Mouse (Mus musculus) small intestine, adult 2 months (tissue): ENCODE data around the gene Krt82. TPM values are rescaled to one million over a fixed set of nuclear protein-coding genes. Genes with fewer than 3 reads are reported as not detected.

Experiments
- H3K27ac ChIP-seq: fragments of 200-500 bp; 2 replicates; pipeline ENCODE4 v1.5.1; 2012; ENCODE audit warnings: low read depth, low read length, control low read depth, inconsistent platforms; ENCODE audit not compliant: insufficient read depth
- H3K27me3 ChIP-seq: fragments of 200-500 bp; 2 replicates; pipeline ENCODE4 v1.6.1; 2012; ENCODE audit warnings: mild to moderate bottlenecking, moderate library complexity, low read length, inconsistent platforms; ENCODE audit not compliant: control insufficient read depth, insufficient read depth
- H3K36me3 ChIP-seq: fragments of 200-500 bp; 2 replicates; pipeline ENCODE4 v1.6.1; 2012; ENCODE audit warnings: mild to moderate bottlenecking, low read length, control low read depth, inconsistent platforms; ENCODE audit not compliant: control insufficient read depth, insufficient read depth
- H3K4me1 ChIP-seq: fragments of 200-500 bp; 2 replicates; pipeline ENCODE4 v1.6.1; 2012; ENCODE audit warnings: low read length, inconsistent platforms, mixed read lengths; ENCODE audit not compliant: control insufficient read depth, insufficient read depth, insufficient read length
- H3K4me3 ChIP-seq: fragments of 200-500 bp; 2 replicates; pipeline ENCODE4 v1.5.1; 2012; ENCODE audit warnings: low read depth, mild to moderate bottlenecking, control low read depth, inconsistent platforms, low read length, moderate library complexity
- CTCF ChIP-seq: fragments of 200-500 bp; IDR thresholded peaks from 2 replicates; pipeline ENCODE4 v1.5.1; 2012; ENCODE audit warnings: low read depth, mild to moderate bottlenecking, control low read depth, inconsistent platforms, low read length, moderate library complexity, mixed read lengths; ENCODE audit not compliant: insufficient replicate concordance, insufficient read length; ENCODE audit errors: extremely low read depth
- POLR2A ChIP-seq: fragments of 200-500 bp; IDR thresholded peaks from 2 replicates; pipeline ENCODE4 v1.6.1; 2012; ENCODE audit warnings: low read depth, mild to moderate bottlenecking, control low read depth, inconsistent platforms, low read length, moderate library complexity
- WGBS: fragments of 180-500 bp; shearing (Covaris S2); methylation state at CpG from one replicate; pipeline ENCODE4 v1.1.7; 2018; 5-methylcytosine and 5-hydroxymethylcytosine counted together
- polyA plus RNA-seq: library from polyadenylated mRNA; depleted of rRNA; stranded (reverse); fragments of >200 nt; gene quantifications from 2 replicates; pipeline ENCODE4 v1.2.3, GENCODE M21; 2012

Krt82 gene
- polyA plus RNA-seq, 1 experiment: not detected

DNA sequence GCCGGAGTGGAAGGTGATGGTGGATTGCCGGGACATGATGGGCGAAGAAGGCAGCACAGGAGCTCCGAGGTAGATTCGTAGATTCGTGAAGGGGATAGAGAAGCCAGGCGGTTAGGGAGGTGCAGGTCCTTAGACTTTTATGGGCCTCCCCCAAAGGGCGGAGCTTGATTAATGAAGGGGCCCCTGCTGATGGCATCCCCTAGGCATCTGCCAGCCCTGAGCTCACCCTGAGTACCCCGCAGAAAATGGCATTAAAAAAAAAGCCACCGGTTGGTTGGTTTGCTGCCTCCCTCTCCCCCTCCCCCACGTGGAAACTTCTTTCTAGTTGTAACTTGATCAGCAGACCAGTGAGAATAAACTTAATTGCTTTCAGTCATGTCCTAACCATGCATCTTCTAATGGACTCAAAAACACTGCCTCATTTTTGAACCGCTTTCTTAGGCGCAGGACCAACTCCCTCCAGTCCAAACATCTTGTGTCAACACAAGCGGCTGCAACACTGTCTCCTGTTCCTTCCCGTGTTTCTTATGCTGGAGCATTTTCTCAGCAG is 23.4 kb upstream of the Krt82 start, which contains the start of gene Krt75:
Gene Krt75, minus strand, starts transcription at position 109 of the 550 bp plus-strand sequence.
- 49% methylated on average over 15 of the region's 15 CpGs for WGBS
- Histone ChIP-seq H3K27me3 (peaks cover 20% of the 10 kb centered on the region), H3K27ac (no peak within 1 kb of the TSS), H3K4me1 (no peaks in the 10 kb centered on the region), H3K4me3 (no peak within 1 kb of the TSS), H3K36me3 (no peaks in the 10 kb centered on the region)
- TF ChIP-seq CTCF: no peak
- TF ChIP-seq POLR2A: no peak

- Histone ChIP-seq H3K27me3 (peaks cover 1% of the 10 kb centered on the region), H3K27ac (no peak overlapping the region), H3K36me3 (no peaks in the 10 kb centered on the region), H3K4me3 (no peak overlapping the region), H3K4me1 (no peaks in the 10 kb centered on the region)
- 31% methylated on average over 7 of the region's 7 CpGs for WGBS
- TF ChIP-seq POLR2A (no peak), CTCF (peak; percentile 54; the same call in 1 of the 2 replicates)
Observed at GRCm38 (mm10) chr15:101567780-101568179, 17.3 kb upstream of the Krt82 start.

DNA sequence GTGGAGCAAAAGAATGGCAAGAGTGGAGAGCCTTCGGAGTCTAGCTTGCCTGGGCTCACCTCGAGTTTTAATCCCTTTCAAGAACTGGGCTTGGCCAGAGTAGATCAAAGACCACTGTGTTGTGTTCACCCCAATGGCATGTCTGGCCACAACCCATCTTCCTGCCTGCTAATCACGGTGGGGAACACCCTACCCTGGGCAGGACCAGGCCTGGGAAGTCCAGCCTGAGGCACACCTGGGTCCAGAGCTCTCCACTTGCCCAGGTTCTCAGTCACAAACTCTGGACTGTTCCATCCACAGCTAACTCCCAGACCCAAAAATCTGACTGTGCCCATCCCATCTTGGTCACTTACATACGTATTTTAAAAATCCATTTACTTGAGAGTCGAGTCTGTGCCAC is 12.4 kb upstream of the Krt82 start, which contains the start of gene Krt90:
Gene Krt90, minus strand, starts transcription at position 101 of the 400 bp plus-strand sequence.
- no peaks in the 10 kb centered on the region for H3K27me3 ChIP-seq
- TF ChIP-seq CTCF (no peak), POLR2A (no peak)
- WGBS: 51% methylated on average over 5 of the region's 5 CpGs

GRCm38 (mm10) chr15:101558034-101558646 is 7.7 kb upstream of the Krt82 start:
- no peak for TF ChIP-seq CTCF
- no peak for TF ChIP-seq POLR2A
- 11% methylated on average over 7 of the region's 7 CpGs for WGBS
- no peak overlapping the region for H3K27ac ChIP-seq
- H3K4me3 ChIP-seq: no peak overlapping the region
- H3K4me1 ChIP-seq: no peaks in the 10 kb centered on the region
- H3K36me3 ChIP-seq: no peaks in the 10 kb centered on the region
- 0 out of 2 replicates have a peak, but pooled peaks cover 2% of the 10 kb centered on the region for H3K27me3 ChIP-seq

More for the DNA sequence above, 12.4 kb upstream of the Krt82 start, which contains the start of gene Krt90:
- Histone ChIP-seq H3K36me3 (no peaks in the 10 kb centered on the region), H3K4me3 (no peak within 1 kb of the TSS), H3K27ac (no peak within 1 kb of the TSS), H3K4me1 (no peaks in the 10 kb centered on the region)

DNA sequence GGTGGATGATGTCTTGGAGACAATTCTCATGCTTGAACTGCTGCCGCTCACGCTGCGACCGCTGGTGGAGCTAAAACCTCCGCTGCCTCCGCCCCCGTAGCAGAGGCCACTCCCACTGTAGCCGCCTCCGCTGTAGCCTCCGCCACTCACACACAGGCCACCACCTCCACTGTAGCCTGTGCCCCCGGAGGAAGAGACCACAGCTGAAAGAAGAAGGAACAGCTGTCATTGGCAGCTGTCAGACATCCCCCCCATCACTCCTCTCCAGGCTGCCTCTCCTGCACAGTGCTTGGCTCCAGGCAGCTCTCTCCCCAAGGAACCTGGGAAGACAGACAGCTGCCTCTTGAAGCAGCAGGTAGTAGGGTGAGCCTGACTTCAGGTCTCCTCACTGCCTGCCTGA is 2.7 kb upstream of the Krt82 start:
- H3K36me3 ChIP-seq: no peaks in the 10 kb centered on the region
- WGBS: 1% methylated on average over 11 of the region's 11 CpGs
- H3K4me1 ChIP-seq: no peaks in the 10 kb centered on the region
- no peak overlapping the region for H3K4me3 ChIP-seq
- TF ChIP-seq CTCF (no peak), POLR2A (no peak)
- peaks cover 9% of the 10 kb centered on the region; the same call in 1 of the 2 replicates for H3K27me3 ChIP-seq
- H3K27ac ChIP-seq: no peak overlapping the region

- WGBS: 65% methylated on average over 8 of the region's 8 CpGs
- H3K27ac ChIP-seq: no peak overlapping the region
- no peaks in the 10 kb centered on the region for H3K36me3 ChIP-seq
- H3K4me1 ChIP-seq: no peaks in the 10 kb centered on the region
- TF ChIP-seq CTCF (no peak), POLR2A (no peak)
- no peak overlapping the region for H3K4me3 ChIP-seq
- peaks cover 9% of the 10 kb centered on the region; the same call in 1 of the 2 replicates for H3K27me3 ChIP-seq
Observed at GRCm38 (mm10) chr15:101552188-101552587, 1.7 kb upstream of the Krt82 start.

DNA sequence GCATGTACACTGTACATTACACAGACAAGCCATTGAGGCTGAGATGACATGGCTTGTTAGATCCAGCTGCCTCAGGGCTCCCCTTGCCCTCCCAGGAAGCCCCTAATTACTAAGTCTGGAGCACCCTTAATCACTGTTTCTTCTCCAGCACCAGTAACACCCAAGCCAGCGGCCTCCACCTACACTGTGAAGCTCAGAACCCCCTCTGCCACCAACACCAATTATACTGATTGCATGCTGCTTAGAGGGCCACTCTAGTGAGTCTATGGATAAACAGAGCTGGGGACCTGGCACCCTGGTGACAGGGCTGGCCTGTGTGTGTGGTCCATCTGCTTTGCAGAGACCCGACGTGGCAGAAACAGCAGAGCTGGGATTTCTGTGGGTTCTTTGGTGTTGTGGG is 6.0 kb downstream of the Krt82 start:
- Histone ChIP-seq H3K27ac (no peak overlapping the region), H3K27me3 (no peaks in the 10 kb centered on the region), H3K4me1 (no peaks in the 10 kb centered on the region), H3K4me3 (no peak overlapping the region), H3K36me3 (no peaks in the 10 kb centered on the region)
- 81% methylated on average over 3 of the region's 3 CpGs for WGBS
- no peak for TF ChIP-seq POLR2A
